Mouse (Mus musculus): ENCODE measurements around the gene Tacc2. TPM values are rescaled to one million over a fixed set of nuclear protein-coding genes. Genes with fewer than 3 reads are reported as not detected.

The Tacc2 gene
- polyA plus RNA-seq, 1 experiment = 44.6 TPM

DNA sequence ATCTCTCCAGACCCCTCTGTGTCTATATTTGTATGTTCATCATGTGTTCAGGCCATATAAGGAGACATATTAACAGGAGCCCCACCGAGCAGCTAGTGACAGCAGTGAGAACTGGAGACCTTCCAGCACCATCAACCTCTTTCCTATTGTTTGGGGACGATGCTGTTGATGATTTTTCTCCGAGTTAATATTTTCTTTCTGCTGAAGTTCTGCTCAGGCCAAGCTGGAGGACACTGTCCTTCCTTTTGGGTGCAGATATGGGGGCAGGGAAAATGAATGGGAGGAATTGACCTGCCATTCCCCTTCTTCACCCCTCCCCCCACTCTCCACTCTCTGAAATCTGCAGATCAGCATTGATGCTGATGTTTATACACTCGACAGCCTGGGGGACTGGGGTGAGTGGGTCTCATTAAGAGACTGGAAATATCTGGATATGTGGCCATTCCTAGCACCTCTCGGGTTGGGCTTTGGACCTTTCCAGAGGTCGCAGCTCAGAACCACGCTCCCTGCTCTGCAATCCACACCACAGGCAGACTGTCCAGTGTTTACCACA is 91.6 kb downstream of the Tacc2 start:
- H3K4me3 ChIP-seq (ENCODE audit: insufficient read depth, low read length) = no peak overlapping the region
- no peaks in the 10 kb centered on the region for H3K4me1 ChIP-seq (ENCODE audit: control insufficient read depth, insufficient read depth, low read length)
- H3K27ac ChIP-seq (ENCODE audit: insufficient read depth, low read length) = no peak overlapping the region
- TF ChIP-seq POLR2A (IDR thresholded peaks at IDR 0.05; ENCODE audit: extremely low read depth, insufficient read depth, low read length) (no peak), CTCF (IDR thresholded peaks at IDR 0.05; ENCODE audit: extremely low read depth, insufficient read depth, low read length) (no peak)

DNA sequence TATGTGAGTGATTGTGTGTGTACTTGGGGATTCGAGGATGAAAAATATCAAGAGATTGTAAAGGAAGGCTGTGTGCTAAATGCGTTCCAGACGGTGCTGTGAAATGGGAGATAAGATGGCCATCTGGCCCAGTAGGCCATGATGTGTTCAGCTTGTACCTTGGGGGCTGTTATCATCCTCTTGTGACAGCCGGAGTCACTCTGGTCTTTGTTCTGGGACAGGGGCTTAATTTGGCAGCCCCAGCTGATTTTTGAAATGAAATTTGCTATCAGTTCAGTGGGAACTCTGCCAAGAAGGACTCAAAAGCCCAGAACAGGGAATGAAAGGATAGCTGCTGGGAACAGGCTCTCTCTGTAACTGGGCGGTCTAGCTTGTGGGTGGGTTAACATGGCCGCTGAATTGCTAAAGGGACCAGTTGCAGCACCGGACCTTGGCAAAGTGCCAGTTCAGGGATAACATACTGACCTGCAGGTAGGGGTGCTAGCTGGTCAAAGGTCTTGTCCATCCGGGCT is 92.2 kb downstream of the Tacc2 start:
- TF ChIP-seq CTCF (IDR thresholded peaks at IDR 0.05; ENCODE audit: extremely low read depth, insufficient read depth, low read length) (no peak), POLR2A (IDR thresholded peaks at IDR 0.05; ENCODE audit: extremely low read depth, insufficient read depth, low read length) (no peak)
- Histone ChIP-seq H3K4me1 (ENCODE audit: control insufficient read depth, insufficient read depth, low read length) (no peaks in the 10 kb centered on the region), H3K27ac (ENCODE audit: insufficient read depth, low read length) (no peak overlapping the region), H3K4me3 (ENCODE audit: insufficient read depth, low read length) (no peak overlapping the region)

DNA sequence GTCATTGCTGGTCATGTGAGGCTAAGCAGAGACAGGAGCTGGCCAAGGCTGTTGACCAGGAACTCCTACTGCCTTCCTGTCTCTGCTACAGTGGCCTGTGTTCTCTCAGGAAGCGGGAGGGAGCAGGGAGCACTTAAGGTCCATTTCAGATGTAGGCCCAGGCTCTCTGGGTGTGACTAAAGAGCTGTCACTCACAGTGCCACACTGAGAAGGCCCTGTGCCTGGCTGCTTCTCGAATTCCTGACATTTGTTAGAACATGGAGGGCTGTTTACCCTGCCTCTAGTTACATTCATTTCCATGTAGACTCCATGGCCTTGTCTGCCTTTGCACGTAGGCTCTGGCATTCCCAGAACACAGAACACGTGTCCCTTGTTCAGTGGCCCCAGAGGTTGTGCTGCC is 93.1 kb downstream of the Tacc2 start:
- TF ChIP-seq CTCF (IDR thresholded peaks at IDR 0.05; ENCODE audit: extremely low read depth, insufficient read depth, low read length) (no peak), POLR2A (IDR thresholded peaks at IDR 0.05; ENCODE audit: extremely low read depth, insufficient read depth, low read length) (no peak)
- Histone ChIP-seq H3K4me1 (ENCODE audit: control insufficient read depth, insufficient read depth, low read length) (no peaks in the 10 kb centered on the region), H3K27ac (ENCODE audit: insufficient read depth, low read length) (no peak overlapping the region), H3K4me3 (ENCODE audit: insufficient read depth, low read length) (no peak overlapping the region)

DNA sequence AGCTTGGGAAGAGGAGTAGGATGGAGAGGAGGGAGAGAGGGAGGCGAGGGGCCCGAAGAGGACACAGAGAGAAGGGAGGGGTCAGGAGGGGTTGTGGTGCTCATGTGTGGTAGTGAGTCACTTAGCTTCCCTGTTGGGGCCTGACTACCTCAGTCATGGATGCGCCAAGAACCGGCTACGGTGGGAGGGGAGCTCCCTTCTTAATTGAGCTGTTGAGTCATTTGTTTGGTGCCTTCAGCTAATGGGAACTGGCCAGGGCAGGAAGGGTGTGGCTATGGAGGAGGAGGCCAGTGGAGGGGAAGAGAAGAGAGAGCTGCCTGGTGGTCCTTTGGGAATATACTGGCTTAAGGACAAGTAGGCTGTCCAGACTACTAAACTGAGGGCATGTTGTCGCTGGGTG is 94.1 kb downstream of the Tacc2 start:
- no peak for TF ChIP-seq POLR2A (IDR thresholded peaks at IDR 0.05; ENCODE audit: extremely low read depth, insufficient read depth, low read length)
- TF ChIP-seq CTCF (IDR thresholded peaks at IDR 0.05; ENCODE audit: extremely low read depth, insufficient read depth, low read length) = no peak
- Histone ChIP-seq H3K4me3 (ENCODE audit: insufficient read depth, low read length) (no peak overlapping the region), H3K4me1 (ENCODE audit: control insufficient read depth, insufficient read depth, low read length) (no peaks in the 10 kb centered on the region), H3K27ac (ENCODE audit: insufficient read depth, low read length) (no peak overlapping the region)

DNA sequence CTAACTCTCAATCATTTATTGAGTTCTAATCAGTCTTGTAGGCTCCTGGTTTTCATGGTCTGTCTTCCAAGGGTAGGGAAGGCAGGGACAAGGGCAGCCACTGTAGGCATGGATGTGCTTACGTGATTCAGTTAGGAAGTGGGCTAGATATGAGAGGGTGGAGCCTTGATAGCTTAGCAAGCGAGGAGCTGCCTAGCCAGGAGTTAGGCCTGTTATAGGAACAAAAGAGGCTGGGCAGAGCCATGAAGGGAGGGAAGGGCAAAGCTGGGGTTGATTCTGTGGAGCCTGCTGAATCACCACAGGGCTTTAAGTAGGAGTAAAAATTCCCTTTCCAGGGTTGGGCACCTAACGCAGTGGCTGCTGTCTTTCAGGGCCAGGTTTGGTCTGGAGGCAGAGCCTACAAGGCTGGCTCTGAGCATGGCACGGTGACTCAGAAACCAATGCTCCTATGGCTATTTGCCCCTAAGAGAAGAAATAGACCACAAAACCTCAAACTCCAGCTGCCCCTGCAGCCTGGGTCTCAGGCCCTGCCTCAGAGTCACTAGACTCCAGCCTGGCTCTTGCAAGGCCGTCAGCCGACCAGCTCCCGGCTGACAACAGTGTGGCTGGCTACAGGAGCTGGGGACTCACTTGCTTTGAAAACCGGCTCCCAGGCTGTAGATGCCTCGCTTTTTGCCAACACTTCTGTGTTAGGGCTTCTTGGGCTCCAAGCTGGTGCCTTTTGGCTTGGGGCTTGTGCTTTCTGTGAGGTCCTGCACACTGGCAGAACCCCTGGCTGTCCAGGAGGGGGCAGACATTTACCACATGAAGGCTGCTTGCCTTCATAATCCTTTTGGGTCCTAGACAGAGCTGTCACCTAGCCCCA is 96.2 kb downstream of the Tacc2 start:
- TF ChIP-seq POLR2A (IDR thresholded peaks at IDR 0.05; ENCODE audit: extremely low read depth, insufficient read depth, low read length) = no peak
- TF ChIP-seq CTCF (IDR thresholded peaks at IDR 0.05; ENCODE audit: extremely low read depth, insufficient read depth, low read length) = peak; percentile 81
- H3K4me1 ChIP-seq (ENCODE audit: control insufficient read depth, insufficient read depth, low read length) = no peaks in the 10 kb centered on the region
- H3K27ac ChIP-seq (ENCODE audit: insufficient read depth, low read length) = no peak overlapping the region
- no peak overlapping the region for H3K4me3 ChIP-seq (ENCODE audit: insufficient read depth, low read length)

- H3K4me3 ChIP-seq (ENCODE audit: insufficient read depth, low read length) = no peak overlapping the region
- no peak for TF ChIP-seq CTCF (IDR thresholded peaks at IDR 0.05; ENCODE audit: extremely low read depth, insufficient read depth, low read length)
- TF ChIP-seq POLR2A (IDR thresholded peaks at IDR 0.05; ENCODE audit: extremely low read depth, insufficient read depth, low read length) = no peak
- no peaks in the 10 kb centered on the region for H3K4me1 ChIP-seq (ENCODE audit: control insufficient read depth, insufficient read depth, low read length)
- no peak overlapping the region for H3K27ac ChIP-seq (ENCODE audit: insufficient read depth, low read length)
Measured at GRCm38 (mm10) chr7:130674526-130674925, 97.3 kb downstream of the Tacc2 start.

DNA sequence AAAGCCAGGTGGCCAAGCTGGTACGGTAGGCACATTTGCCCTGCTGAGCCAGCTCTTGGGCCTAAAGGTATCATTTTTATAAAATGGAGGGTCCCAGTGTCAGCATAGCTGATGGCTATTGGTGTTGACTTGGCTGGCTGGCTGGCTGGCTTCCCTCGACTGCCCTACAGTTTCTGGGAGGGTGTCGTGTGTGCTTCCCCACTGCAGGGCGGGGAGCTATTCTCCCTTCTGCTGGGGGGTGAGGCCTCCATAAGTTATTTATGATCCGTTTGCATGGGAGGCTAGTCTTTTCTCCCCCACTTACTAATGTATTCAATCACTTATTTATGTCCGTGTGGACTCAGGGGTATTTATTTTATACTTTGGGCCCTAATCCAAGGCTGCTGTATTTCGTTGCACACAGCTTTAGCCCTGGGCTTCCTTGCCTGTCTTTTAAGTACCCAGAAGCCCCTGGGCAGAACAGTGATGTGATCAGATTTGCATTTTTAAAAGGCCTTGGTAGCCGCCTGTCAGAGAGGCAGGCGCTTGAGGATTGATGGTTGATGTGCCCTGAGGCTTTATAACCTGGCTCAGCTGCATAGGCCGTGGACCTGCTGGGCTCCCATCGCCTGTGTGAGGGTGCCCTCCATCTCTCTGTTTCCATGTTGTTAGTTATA is 99.8 kb downstream of the Tacc2 start:
- H3K4me3 ChIP-seq (ENCODE audit: insufficient read depth, low read length) = no peak overlapping the region
- no peak for TF ChIP-seq CTCF (IDR thresholded peaks at IDR 0.05; ENCODE audit: extremely low read depth, insufficient read depth, low read length)
- no peak for TF ChIP-seq POLR2A (IDR thresholded peaks at IDR 0.05; ENCODE audit: extremely low read depth, insufficient read depth, low read length)
- H3K27ac ChIP-seq (ENCODE audit: insufficient read depth, low read length) = no peak overlapping the region
- H3K4me1 ChIP-seq (ENCODE audit: control insufficient read depth, insufficient read depth, low read length) = no peaks in the 10 kb centered on the region

DNA sequence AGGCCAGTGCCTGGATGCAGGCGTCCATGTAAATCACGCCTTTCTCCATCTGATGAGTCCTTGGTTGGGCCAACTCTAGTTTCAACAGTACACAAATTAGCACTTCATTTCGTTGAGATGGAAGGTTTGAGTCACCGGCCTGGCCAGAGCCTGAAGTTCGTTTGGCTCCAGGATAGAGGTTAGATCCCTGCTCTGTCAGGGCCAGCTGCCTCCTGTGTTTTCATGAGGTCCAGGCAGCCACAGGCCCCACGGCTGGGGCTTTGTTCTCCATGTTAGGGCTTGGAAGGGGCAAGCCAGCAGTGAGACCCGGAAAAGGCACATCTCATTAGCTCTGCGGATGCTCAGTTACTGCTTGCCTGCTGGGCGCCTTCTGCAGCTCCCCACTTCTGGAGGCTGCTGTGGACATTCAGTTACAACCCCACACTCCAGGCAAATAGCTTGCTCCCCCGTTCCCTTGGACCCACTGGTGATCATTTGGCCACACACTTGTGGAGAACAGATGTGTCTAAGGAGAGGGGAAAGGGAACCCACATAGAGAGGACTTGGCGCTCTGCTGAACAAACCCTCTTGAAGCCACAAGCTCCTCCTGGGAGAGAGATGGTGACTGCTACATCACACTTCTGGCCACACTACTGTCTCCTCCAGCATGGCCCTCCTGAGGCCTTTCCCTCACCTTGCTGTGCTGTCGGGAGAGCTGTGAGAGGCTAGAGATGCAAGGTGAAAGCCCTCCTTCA is 100.5 kb downstream of the Tacc2 start:
- Histone ChIP-seq H3K4me3 (ENCODE audit: insufficient read depth, low read length) (no peak overlapping the region), H3K27ac (ENCODE audit: insufficient read depth, low read length) (no peak overlapping the region), H3K4me1 (ENCODE audit: control insufficient read depth, insufficient read depth, low read length) (no peaks in the 10 kb centered on the region)
- TF ChIP-seq POLR2A (IDR thresholded peaks at IDR 0.05; ENCODE audit: extremely low read depth, insufficient read depth, low read length) (no peak), CTCF (IDR thresholded peaks at IDR 0.05; ENCODE audit: extremely low read depth, insufficient read depth, low read length) (no peak)

- Histone ChIP-seq H3K27ac (ENCODE audit: insufficient read depth, low read length) (no peak overlapping the region), H3K4me3 (ENCODE audit: insufficient read depth, low read length) (no peak overlapping the region), H3K4me1 (ENCODE audit: control insufficient read depth, insufficient read depth, low read length) (no peaks in the 10 kb centered on the region)
- TF ChIP-seq CTCF (IDR thresholded peaks at IDR 0.05; ENCODE audit: extremely low read depth, insufficient read depth, low read length) (no peak), POLR2A (IDR thresholded peaks at IDR 0.05; ENCODE audit: extremely low read depth, insufficient read depth, low read length) (no peak)
Measured at GRCm38 (mm10) chr7:130678414-130678813, 101.2 kb downstream of the Tacc2 start.

All from cortical plate, adult 2 months (tissue).